Mouse (Mus musculus): ENCODE results near the gene Angptl6.
"Not testable (repeated sequence)": the region's sequence is repeated elsewhere in the genome, so short reads cannot be mapped to it uniquely, and the experiment has no call there.

The Angptl6 gene

GRCm38 (mm10) chr9:20835431-20835954 lies 44.0 kb downstream of the Angptl6 start:
- not testable (repeated sequence) for DNase-seq

- DNase-seq: no peak
These were observed 44.6 kb downstream of the Angptl6 start for GRCm38 (mm10) chr9:20834881-20835280.

GRCm38 (mm10) chr9:20830901-20831643 lies 48.5 kb downstream of the Angptl6 start:
- peak; percentile 98 for DNase-seq

- no peak for DNase-seq
These were observed 51.4 kb downstream of the Angptl6 start for GRCm38 (mm10) chr9:20828127-20828526.

- DNase-seq: no peak
These were observed 53.7 kb downstream of the Angptl6 start for GRCm38 (mm10) chr9:20825781-20826180.
